Mouse (Mus musculus): Measurements from ENCODE around the gene Tns3. TPM values are rescaled to one million over a fixed set of nuclear protein-coding genes. Genes with fewer than 3 reads are reported as not detected.

Tns3 gene
- polyA plus RNA-seq, 1 experiment from 2014 or later: 6.8 TPM

- Histone ChIP-seq H3K36me3 (replicated peaks; ENCODE audit: control insufficient read depth, insufficient read depth) (no peaks in the 10 kb centered on the region), H3K27me3 (ENCODE audit: control insufficient read depth, insufficient read depth, low read length) (no peaks in the 10 kb centered on the region), H3K4me1 (replicated peaks; ENCODE audit: control insufficient read depth, insufficient read depth, low read length) (no peaks in the 10 kb centered on the region), H3K27ac (no peak overlapping the region), H3K9ac (no peak overlapping the region), H3K4me2 (replicated peaks) (no peak overlapping the region), H3K9me3 (ENCODE audit: control insufficient read depth, low read length) (no peaks in the 10 kb centered on the region), H3K4me3 (replicated peaks; ENCODE audit: low read length) (no peak overlapping the region)
- ATAC-seq (ENCODE audit: low FRiP score) (no peak), DNase-seq (ENCODE audit: low spot score) (no peak)
- WGBS: 98% methylated on average over 16 of the region's 16 CpGs
These were observed 24.6 kb downstream of the Tns3 start for GRCm38 (mm10) chr11:8639726-8640125.

GRCm38 (mm10) chr11:8639007-8639718, 25.2 kb downstream of the Tns3 start:
- Histone ChIP-seq H3K36me3 (replicated peaks; ENCODE audit: control insufficient read depth, insufficient read depth) (no peaks in the 10 kb centered on the region), H3K9me3 (ENCODE audit: control insufficient read depth, low read length) (no peaks in the 10 kb centered on the region), H3K4me3 (replicated peaks; ENCODE audit: low read length) (no peak overlapping the region), H3K27me3 (ENCODE audit: control insufficient read depth, insufficient read depth, low read length) (no peaks in the 10 kb centered on the region), H3K27ac (no peak overlapping the region), H3K4me1 (replicated peaks; ENCODE audit: control insufficient read depth, insufficient read depth, low read length) (no peaks in the 10 kb centered on the region), H3K9ac (no peak overlapping the region), H3K4me2 (replicated peaks) (no peak overlapping the region)
- 94% methylated on average over 6 of the region's 6 CpGs for WGBS
- DNase-seq (ENCODE audit: low spot score): no peak
- no peak for ATAC-seq (ENCODE audit: low FRiP score)

GRCm38 (mm10) chr11:8637469-8638447, 26.6 kb downstream of the Tns3 start:
- WGBS: 83% methylated on average over 10 of the region's 10 CpGs
- H3K4me2 ChIP-seq (replicated peaks): no peak overlapping the region
- DNase-seq (ENCODE audit: low spot score) (no peak), ATAC-seq (ENCODE audit: low FRiP score) (no peak)
- H3K4me3 ChIP-seq (replicated peaks; ENCODE audit: low read length): no peak overlapping the region
- H3K36me3 ChIP-seq (replicated peaks; ENCODE audit: control insufficient read depth, insufficient read depth): no peaks in the 10 kb centered on the region
- no peaks in the 10 kb centered on the region for H3K9me3 ChIP-seq (ENCODE audit: control insufficient read depth, low read length)
- H3K27ac ChIP-seq: no peak overlapping the region
- H3K27me3 ChIP-seq (ENCODE audit: control insufficient read depth, insufficient read depth, low read length): no peaks in the 10 kb centered on the region
- H3K9ac ChIP-seq: no peak overlapping the region
- no peaks in the 10 kb centered on the region for H3K4me1 ChIP-seq (replicated peaks; ENCODE audit: control insufficient read depth, insufficient read depth, low read length)

- Histone ChIP-seq H3K4me2 (replicated peaks) (no peak overlapping the region), H3K9ac (no peak overlapping the region), H3K27ac (no peak overlapping the region), H3K27me3 (ENCODE audit: control insufficient read depth, insufficient read depth, low read length) (no peaks in the 10 kb centered on the region), H3K36me3 (replicated peaks; ENCODE audit: control insufficient read depth, insufficient read depth) (no peaks in the 10 kb centered on the region), H3K4me3 (replicated peaks; ENCODE audit: low read length) (no peak overlapping the region), H3K4me1 (replicated peaks; ENCODE audit: control insufficient read depth, insufficient read depth, low read length) (no peaks in the 10 kb centered on the region), H3K9me3 (ENCODE audit: control insufficient read depth, low read length) (no peaks in the 10 kb centered on the region)
- ATAC-seq (ENCODE audit: low FRiP score): no peak
- no peak for DNase-seq (ENCODE audit: low spot score)
- 91% methylated on average over 1 of the region's 1 CpGs for WGBS
These were observed 27.7 kb downstream of the Tns3 start for GRCm38 (mm10) chr11:8636680-8637079.

DNA sequence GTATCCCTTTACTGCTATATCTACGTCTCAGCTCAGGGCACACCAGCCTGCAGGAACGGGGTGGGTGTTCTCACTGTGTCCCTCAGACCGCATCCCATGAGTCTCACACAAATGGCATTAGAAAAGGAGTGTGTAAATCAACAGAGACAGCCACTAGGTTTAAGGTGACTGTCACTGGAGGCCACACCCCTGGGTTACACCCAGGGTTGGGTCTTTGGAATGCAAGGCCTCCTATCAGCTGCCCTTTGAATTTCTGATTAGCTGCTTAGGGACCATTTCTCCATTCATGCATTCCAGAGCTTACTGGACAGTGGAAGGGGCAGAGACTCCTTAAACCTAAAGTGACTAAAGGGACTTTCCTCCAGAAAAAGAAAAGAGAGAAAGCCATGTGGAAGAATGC, 28.6 kb downstream of the Tns3 start:
- Histone ChIP-seq H3K4me2 (replicated peaks) (no peak overlapping the region), H3K27ac (no peak overlapping the region), H3K9ac (no peak overlapping the region), H3K36me3 (replicated peaks; ENCODE audit: control insufficient read depth, insufficient read depth) (no peaks in the 10 kb centered on the region), H3K9me3 (ENCODE audit: control insufficient read depth, low read length) (no peaks in the 10 kb centered on the region), H3K4me1 (replicated peaks; ENCODE audit: control insufficient read depth, insufficient read depth, low read length) (no peaks in the 10 kb centered on the region), H3K27me3 (ENCODE audit: control insufficient read depth, insufficient read depth, low read length) (no peaks in the 10 kb centered on the region), H3K4me3 (replicated peaks; ENCODE audit: low read length) (no peak overlapping the region)
- no peak for ATAC-seq (ENCODE audit: low FRiP score)
- WGBS: 63% methylated on average over 3 of the region's 3 CpGs
- DNase-seq (ENCODE audit: low spot score): no peak

- no peak overlapping the region for H3K4me2 ChIP-seq (replicated peaks)
- no peaks in the 10 kb centered on the region for H3K4me1 ChIP-seq (replicated peaks; ENCODE audit: control insufficient read depth, insufficient read depth, low read length)
- DNase-seq (ENCODE audit: low spot score) (no peak), ATAC-seq (ENCODE audit: low FRiP score) (no peak)
- no peaks in the 10 kb centered on the region for H3K27me3 ChIP-seq (ENCODE audit: control insufficient read depth, insufficient read depth, low read length)
- WGBS: 48% methylated on average over 7 of the region's 7 CpGs
- no peaks in the 10 kb centered on the region for H3K36me3 ChIP-seq (replicated peaks; ENCODE audit: control insufficient read depth, insufficient read depth)
- H3K27ac ChIP-seq: no peak overlapping the region
- no peak overlapping the region for H3K4me3 ChIP-seq (replicated peaks; ENCODE audit: low read length)
- no peaks in the 10 kb centered on the region for H3K9me3 ChIP-seq (ENCODE audit: control insufficient read depth, low read length)
- no peak overlapping the region for H3K9ac ChIP-seq
These were observed 29.5 kb downstream of the Tns3 start for GRCm38 (mm10) chr11:8634728-8635410.

DNA sequence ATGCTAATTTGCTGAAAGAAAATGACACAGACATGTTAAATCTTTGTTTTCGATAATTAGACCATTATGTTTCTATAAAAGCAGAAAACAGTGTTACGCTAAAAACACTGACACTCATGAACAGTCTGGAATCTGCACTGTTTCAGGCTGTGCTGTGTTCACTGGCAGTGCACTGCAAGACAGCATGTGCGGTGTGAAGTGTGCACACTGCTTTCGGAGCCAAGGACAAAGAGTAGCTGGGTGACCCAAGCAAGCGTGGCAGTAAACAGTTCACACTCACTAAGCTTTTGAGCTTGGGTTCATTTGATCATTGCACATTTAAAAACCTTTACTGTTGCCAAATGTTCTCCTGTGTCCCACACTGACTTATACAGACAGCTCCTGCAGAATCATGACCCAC, 32.2 kb downstream of the Tns3 start:
- no peak for DNase-seq (ENCODE audit: low spot score)
- WGBS: 82% methylated on average over 5 of the region's 5 CpGs

DNA sequence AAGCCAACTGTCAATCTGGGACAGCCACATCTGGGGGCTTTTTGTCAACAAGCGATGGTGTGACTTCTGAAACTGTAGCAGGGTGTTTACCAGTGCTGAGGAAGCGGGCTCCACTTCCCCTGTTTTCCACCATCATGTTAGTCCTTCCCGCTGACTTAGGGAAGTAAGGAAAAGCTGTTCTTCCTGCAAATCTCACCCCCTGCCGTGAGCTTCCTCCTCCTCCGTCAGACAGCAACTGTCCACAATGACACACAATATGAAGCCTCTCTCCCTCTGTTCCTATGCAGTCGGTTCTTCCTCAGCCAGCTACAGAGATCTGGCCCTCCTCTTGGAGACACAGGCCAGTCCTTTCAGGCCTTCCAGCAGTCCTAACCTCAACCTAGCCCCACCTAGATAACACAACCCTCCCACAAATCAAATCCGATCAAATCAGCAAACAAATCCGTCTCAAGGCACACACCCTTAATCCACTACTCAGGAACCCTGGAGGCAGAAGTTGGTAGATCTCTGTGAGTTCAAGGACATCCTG, 34.4 kb downstream of the Tns3 start:
- Histone ChIP-seq H3K9ac (no peak overlapping the region), H3K4me2 (replicated peaks) (no peak overlapping the region), H3K9me3 (ENCODE audit: control insufficient read depth, low read length) (no peaks in the 10 kb centered on the region), H3K4me3 (replicated peaks; ENCODE audit: low read length) (no peak overlapping the region), H3K27ac (no peak overlapping the region), H3K36me3 (replicated peaks; ENCODE audit: control insufficient read depth, insufficient read depth) (no peaks in the 10 kb centered on the region), H3K4me1 (replicated peaks; ENCODE audit: control insufficient read depth, insufficient read depth, low read length) (peaks cover 6% of the 10 kb centered on the region; the same call in 1 of the 2 replicates), H3K27me3 (ENCODE audit: control insufficient read depth, insufficient read depth, low read length) (no peaks in the 10 kb centered on the region)
- ATAC-seq (ENCODE audit: low FRiP score) (no peak), DNase-seq (ENCODE audit: low spot score) (no peak)
- WGBS: 84% methylated on average over 8 of the region's 8 CpGs

More for the DNA sequence above, 32.2 kb downstream of the Tns3 start:
- no peak for ATAC-seq (ENCODE audit: low FRiP score)
- no peak overlapping the region for H3K4me3 ChIP-seq (replicated peaks; ENCODE audit: low read length)
- no peaks in the 10 kb centered on the region for H3K36me3 ChIP-seq (replicated peaks; ENCODE audit: control insufficient read depth, insufficient read depth)
- H3K27ac ChIP-seq: no peak overlapping the region
- H3K9me3 ChIP-seq (ENCODE audit: control insufficient read depth, low read length): no peaks in the 10 kb centered on the region
- H3K27me3 ChIP-seq (ENCODE audit: control insufficient read depth, insufficient read depth, low read length): no peaks in the 10 kb centered on the region
- no peak overlapping the region for H3K9ac ChIP-seq
- H3K4me2 ChIP-seq (replicated peaks): no peak overlapping the region
- H3K4me1 ChIP-seq (replicated peaks; ENCODE audit: control insufficient read depth, insufficient read depth, low read length): no peaks in the 10 kb centered on the region

DNA sequence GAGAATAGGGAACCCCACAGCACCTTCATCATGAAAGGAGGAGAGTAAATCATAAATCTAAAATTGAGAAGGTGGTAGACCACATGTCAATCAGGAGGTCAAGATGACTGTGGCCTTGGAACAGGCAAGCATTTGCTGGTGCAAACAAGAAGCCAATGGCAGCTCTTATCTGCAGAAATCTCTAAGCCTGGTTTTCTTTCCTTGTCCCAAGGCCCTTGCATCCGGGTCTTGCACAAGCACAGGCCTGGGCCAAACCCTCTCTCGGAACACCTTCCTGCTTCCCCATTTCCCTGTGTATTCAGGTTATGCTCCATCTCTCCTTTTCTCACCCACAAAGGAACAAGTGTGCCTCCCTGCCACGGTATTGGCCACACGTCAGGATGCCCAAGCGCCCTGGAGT, 35.0 kb downstream of the Tns3 start:
- no peak for ATAC-seq (ENCODE audit: low FRiP score)
- WGBS: 94% methylated on average over 5 of the region's 5 CpGs
- H3K9ac ChIP-seq: no peak overlapping the region
- DNase-seq (ENCODE audit: low spot score): no peak
- H3K4me2 ChIP-seq (replicated peaks): no peak overlapping the region
- H3K4me3 ChIP-seq (replicated peaks; ENCODE audit: low read length): no peak overlapping the region
- no peaks in the 10 kb centered on the region for H3K36me3 ChIP-seq (replicated peaks; ENCODE audit: control insufficient read depth, insufficient read depth)
- no peaks in the 10 kb centered on the region for H3K27me3 ChIP-seq (ENCODE audit: control insufficient read depth, insufficient read depth, low read length)
- H3K27ac ChIP-seq: no peak overlapping the region
- no peaks in the 10 kb centered on the region for H3K9me3 ChIP-seq (ENCODE audit: control insufficient read depth, low read length)
- peaks cover 10% of the 10 kb centered on the region; the same call in 1 of the 2 replicates for H3K4me1 ChIP-seq (replicated peaks; ENCODE audit: control insufficient read depth, insufficient read depth, low read length)

Measured in hindbrain, embryonic 14.5 days (tissue).